Mouse (Mus musculus): Measurements from ENCODE around the gene Tmco5. TPM values are rescaled to one million over a fixed set of nuclear protein-coding genes. Genes with fewer than 3 reads are reported as not detected.
A peak's percentile ranks its signal among the peaks of the same experiment; 100 is the strongest.

Tmco5 gene
- not detected for total RNA-seq (2021)
- long read RNA-seq, experiment 1: 0 reads
- long read RNA-seq, experiment 2: 0 reads

- DNase-seq (ENCODE audit: low spot score): no peak
Measured at GRCm38 (mm10) chr2:116878391-116878790, at the start of gene Tmco5. Tmco5 (plus strand) TSS chr2:116878691.

- no peak for DNase-seq (ENCODE audit: low spot score)
Measured at GRCm38 (mm10) chr2:116831863-116832262, 46.6 kb upstream of the Tmco5 start.

- no peak for DNase-seq (ENCODE audit: low spot score)
Measured at GRCm38 (mm10) chr2:116837829-116838228, 40.7 kb upstream of the Tmco5 start.

GRCm38 (mm10) chr2:116838538-116839197 is 39.8 kb upstream of the Tmco5 start:
- DNase-seq (ENCODE audit: low spot score): no peak

- no peak for DNase-seq (ENCODE audit: low spot score)
Measured at GRCm38 (mm10) chr2:116849980-116850636, 28.4 kb upstream of the Tmco5 start.

- DNase-seq (ENCODE audit: low spot score): no peak
Measured at GRCm38 (mm10) chr2:116851356-116851755, 27.1 kb upstream of the Tmco5 start.

GRCm38 (mm10) chr2:116852249-116852648 is 26.2 kb upstream of the Tmco5 start:
- DNase-seq (ENCODE audit: low spot score): no peak

- no peak for DNase-seq (ENCODE audit: low spot score)
Measured at GRCm38 (mm10) chr2:116858703-116859102, 19.8 kb upstream of the Tmco5 start.

GRCm38 (mm10) chr2:116876955-116877615 is 1.4 kb upstream of the Tmco5 start:
- no peak for DNase-seq (ENCODE audit: low spot score)

GRCm38 (mm10) chr2:116879730-116880129 is 1.2 kb downstream of the Tmco5 start:
- no peak for DNase-seq (ENCODE audit: low spot score)

GRCm38 (mm10) chr2:116893316-116893987 is 15.0 kb downstream of the Tmco5 start:
- no peak for DNase-seq (ENCODE audit: low spot score)

- peak; percentile 30 for DNase-seq (ENCODE audit: low spot score)
Measured at GRCm38 (mm10) chr2:116893988-116894363, 15.5 kb downstream of the Tmco5 start.

- peak; percentile 92 for DNase-seq (ENCODE audit: low spot score)
Measured at GRCm38 (mm10) chr2:116899615-116900272, 21.3 kb downstream of the Tmco5 start.

- no peak for DNase-seq (ENCODE audit: low spot score)
Measured at GRCm38 (mm10) chr2:116900273-116900843, 21.9 kb downstream of the Tmco5 start.

GRCm38 (mm10) chr2:116908268-116908667 is 29.8 kb downstream of the Tmco5 start:
- no peak for DNase-seq (ENCODE audit: low spot score)

GRCm38 (mm10) chr2:116912334-116913070 is 34.0 kb downstream of the Tmco5 start:
- DNase-seq (ENCODE audit: low spot score): no peak

- DNase-seq (ENCODE audit: low spot score): no peak
Measured at GRCm38 (mm10) chr2:116913677-116914405, 35.4 kb downstream of the Tmco5 start.

GRCm38 (mm10) chr2:116914636-116915035 is 36.1 kb downstream of the Tmco5 start:
- no peak for DNase-seq (ENCODE audit: low spot score)

- no peak for DNase-seq (ENCODE audit: low spot score)
Measured at GRCm38 (mm10) chr2:116918598-116918997, 40.1 kb downstream of the Tmco5 start.

Data from gastrocnemius, adult 18-20 months (tissue).